Mouse (Mus musculus) kidney, adult 9 months (tissue): ENCODE data around the gene Ehd4.
A peak's percentile ranks its signal among the peaks of the same experiment; 100 is the strongest.

Experiments
- DNase-seq: peaks from one replicate; pipeline ENCODE4 v3.0.0; 2022

Ehd4 gene

DNA sequence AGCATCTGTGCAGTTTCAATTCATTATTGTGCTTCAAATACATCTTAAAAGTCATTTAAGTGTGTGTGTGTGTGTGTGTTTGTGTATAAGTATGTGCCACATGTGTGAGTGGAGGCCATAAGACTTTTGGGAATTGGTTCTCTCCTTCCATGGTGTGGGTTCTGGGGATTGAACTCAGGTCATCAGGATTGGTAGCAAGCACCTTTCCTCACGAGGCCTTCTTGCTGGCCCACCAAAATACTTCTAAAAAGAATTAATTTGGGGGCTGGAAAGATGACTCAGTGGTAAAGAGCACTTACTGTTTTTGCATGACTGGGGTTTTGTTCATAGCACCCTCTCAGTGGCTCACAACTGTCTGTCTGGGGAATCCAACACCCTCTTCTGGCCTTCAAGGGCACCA, 12.7 kb downstream of the Ehd4 start:
- no peak for DNase-seq

GRCm38 (mm10) chr2:120140326-120140725, 14.1 kb downstream of the Ehd4 start:
- DNase-seq: peak; percentile 25

- DNase-seq: no peak
These were observed 15.3 kb downstream of the Ehd4 start for GRCm38 (mm10) chr2:120139091-120139490.

DNA sequence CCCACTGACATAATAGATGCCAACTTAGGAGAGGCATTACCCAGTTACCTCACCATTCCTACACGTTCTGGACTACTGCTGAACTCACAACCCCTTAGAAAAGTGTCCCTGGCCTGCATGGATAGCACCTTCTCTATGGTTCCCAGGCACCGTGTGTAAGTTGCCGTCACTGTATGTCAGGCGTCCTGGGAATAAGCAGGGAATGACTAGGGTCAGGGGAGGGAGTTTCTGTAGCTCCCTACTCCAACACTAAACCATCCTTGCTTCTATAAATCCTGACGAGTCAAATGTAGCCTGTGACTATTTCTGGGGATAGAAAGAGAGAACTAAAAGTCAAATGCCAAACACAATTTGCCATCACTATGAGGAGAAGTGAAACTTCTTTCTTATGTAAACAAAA, 17.1 kb downstream of the Ehd4 start:
- DNase-seq: no peak

- DNase-seq: no peak
These were observed 19.8 kb downstream of the Ehd4 start for GRCm38 (mm10) chr2:120134453-120135075.

- DNase-seq: no peak
These were observed 22.5 kb downstream of the Ehd4 start for GRCm38 (mm10) chr2:120131881-120132280.

GRCm38 (mm10) chr2:120129252-120129908, 25.0 kb downstream of the Ehd4 start:
- DNase-seq: no peak

- DNase-seq: peak; percentile 72
These were observed 25.8 kb downstream of the Ehd4 start for GRCm38 (mm10) chr2:120128611-120129051.

GRCm38 (mm10) chr2:120128011-120128410, 26.4 kb downstream of the Ehd4 start:
- no peak for DNase-seq

GRCm38 (mm10) chr2:120126901-120127300, 27.5 kb downstream of the Ehd4 start:
- DNase-seq: no peak

DNA sequence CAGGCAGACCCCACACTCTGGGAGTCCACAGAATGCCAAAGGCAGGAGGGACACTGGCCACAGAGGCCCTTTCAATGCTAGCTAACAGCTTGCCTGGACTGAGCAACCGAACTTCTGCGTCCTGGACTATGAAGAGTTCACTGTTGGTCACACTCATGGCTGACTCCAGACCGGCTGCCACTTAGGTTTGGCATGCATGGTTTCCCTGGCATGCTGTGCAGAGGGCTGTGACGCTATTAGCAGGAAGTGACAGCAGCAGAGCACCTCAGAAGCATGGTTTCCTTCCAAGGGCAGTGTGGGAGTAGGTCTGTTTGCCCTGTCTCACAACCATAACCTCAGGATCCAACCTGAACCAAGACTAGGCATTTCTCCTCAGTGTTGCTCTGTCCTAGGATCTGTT, 28.0 kb downstream of the Ehd4 start:
- no peak for DNase-seq

DNA sequence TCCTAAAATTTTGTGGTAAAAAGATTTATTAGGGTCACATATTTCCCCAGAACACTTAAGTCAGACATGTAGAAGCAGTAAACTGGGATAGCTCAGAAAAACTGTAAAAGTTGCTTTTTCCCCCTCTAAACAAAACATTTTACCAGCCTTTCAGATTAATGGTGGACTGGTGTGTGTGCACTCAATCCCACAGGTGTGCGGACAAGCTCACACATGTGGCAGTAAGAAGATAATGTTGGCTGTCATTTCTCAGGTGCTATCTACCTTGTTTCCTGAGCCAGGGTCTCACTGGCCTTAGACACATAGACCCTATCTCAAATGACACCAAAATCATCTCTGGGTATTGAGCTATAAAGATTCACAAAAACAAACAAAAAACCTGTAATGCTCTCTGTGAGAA, 28.9 kb downstream of the Ehd4 start:
- no peak for DNase-seq

GRCm38 (mm10) chr2:120124946-120125345, 29.5 kb downstream of the Ehd4 start:
- no peak for DNase-seq

GRCm38 (mm10) chr2:120124096-120124495, 30.3 kb downstream of the Ehd4 start:
- DNase-seq: no peak

- DNase-seq: no peak
These were observed 31.4 kb downstream of the Ehd4 start for GRCm38 (mm10) chr2:120122983-120123382.

GRCm38 (mm10) chr2:120117346-120117745, 37.1 kb downstream of the Ehd4 start:
- DNase-seq: no peak

- peak; percentile 39 for DNase-seq
These were observed 38.0 kb downstream of the Ehd4 start for GRCm38 (mm10) chr2:120116362-120116761.

GRCm38 (mm10) chr2:120114977-120115376, 39.4 kb downstream of the Ehd4 start:
- DNase-seq: no peak

DNA sequence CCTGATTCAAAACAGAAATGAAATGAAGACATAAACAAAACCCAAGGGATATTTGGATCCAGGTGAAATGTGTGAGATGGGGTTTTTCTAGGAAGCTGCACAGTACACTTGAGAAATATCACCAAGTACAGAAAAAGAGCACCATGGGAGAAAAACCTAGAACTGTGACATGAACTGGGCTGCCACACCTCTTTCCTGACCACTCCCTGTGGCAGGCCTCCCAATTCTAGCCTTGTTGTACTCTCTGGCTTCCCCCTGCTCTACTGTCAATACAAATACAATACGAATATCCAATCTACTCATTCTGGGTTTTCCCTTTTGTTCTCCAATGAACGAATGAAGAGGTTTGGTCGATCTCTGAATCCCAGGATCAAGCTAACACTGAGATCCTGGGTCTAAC, 40.4 kb downstream of the Ehd4 start:
- no peak for DNase-seq

- no peak for DNase-seq
These were observed 40.9 kb downstream of the Ehd4 start for GRCm38 (mm10) chr2:120113476-120113875.

- DNase-seq: peak; percentile 42
These were observed 42.8 kb downstream of the Ehd4 start for GRCm38 (mm10) chr2:120111596-120111995.

DNA sequence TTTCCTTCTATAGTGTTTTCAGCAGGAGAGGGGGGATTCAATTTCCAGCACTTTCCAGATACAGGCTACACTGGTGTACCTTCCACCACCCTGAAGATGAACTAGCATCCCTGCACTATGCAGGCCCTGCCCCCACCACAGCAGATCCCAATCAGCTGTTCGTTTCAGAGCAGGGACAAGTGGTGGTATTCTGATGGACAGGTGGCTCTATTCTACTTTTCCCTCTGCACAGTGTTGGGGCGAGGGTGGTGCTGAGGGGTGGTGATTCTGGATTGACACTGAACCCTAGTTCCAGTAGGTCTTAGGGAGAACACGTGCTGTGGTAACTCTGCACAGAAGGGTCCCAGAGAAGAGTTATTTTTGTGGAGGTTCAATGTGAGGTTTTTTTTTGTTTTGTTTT, 43.2 kb downstream of the Ehd4 start:
- DNase-seq: no peak

- DNase-seq: no peak
These were observed 46.3 kb downstream of the Ehd4 start for GRCm38 (mm10) chr2:120108077-120108476.

DNA sequence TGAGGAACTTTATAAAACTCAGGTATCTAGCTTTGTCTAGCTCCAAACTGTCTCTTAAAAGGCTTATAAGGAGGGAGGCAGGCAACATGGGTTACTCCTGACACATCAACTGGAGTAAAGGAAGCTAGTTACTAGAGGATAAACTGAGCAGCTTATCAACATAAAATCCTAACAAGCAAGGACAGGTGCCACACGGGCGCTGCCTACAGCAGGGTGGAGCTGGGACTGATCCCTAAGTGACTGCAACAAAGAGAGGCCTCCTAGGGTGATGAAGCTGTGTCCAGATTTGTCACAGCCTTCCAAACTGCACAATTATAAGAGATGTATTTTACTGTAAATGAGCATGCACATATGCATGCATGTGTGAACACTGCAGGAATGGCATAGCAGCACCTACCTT, 47.0 kb downstream of the Ehd4 start:
- DNase-seq: no peak
